Mouse (Mus musculus): ENCODE measurements at regions not wholly inside any gene's neighbourhood (a gene's known extent, or its start where the extent isn't known, plus 50 kb on each side); places are given as distances from the start of the nearest gene placed in this dataset.
"Not testable (repeated sequence)": the region's sequence is repeated elsewhere in the genome, so short reads cannot be mapped to it uniquely, and the experiment has no call there.

DNA sequence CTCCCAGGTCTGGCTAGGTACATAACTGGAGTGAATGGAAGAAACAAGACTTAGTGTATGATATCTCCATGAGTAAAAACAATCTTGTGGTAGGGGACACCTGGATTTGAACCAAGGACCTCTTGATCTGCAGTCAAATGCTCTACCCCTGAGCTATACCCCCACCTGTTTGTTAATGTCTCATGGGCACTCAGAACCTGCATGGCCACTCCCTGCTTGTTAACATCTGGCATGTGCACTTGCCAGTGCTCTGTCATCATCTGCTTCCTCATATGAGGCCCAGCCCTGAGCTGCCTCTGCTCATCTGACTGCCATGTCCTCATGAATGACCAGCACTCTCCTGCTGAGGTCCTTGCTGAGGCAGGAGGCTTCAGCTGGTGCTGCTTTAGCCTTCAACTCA, 142.4 kb upstream of the Krba1 start:
- not testable (repeated sequence) for TF ChIP-seq POLR2A (IDR thresholded peaks at IDR 0.05; ENCODE audit: control insufficient read depth in 1 of 2, insufficient read depth in 1 of 2, low read depth in 1 of 2, low read length in 2 of 2, poor library complexity in 1 of 2); EP300 (IDR thresholded peaks at IDR 0.05; ENCODE audit: low read depth in 1 of 2, low read length in 2 of 2); MAFK (IDR thresholded peaks at IDR 0.05; ENCODE audit: borderline replicate concordance, low read depth, low read length); ZNF384 (IDR thresholded peaks at IDR 0.05; ENCODE audit: low read depth, low read length); CTCF (IDR thresholded peaks at IDR 0.05 in 2 of 3, conservative IDR thresholded peaks at IDR 0.05 in 1 of 3; ENCODE audit: control insufficient read depth in 1 of 3, insufficient read depth in 1 of 3, low read depth in 2 of 3, low read length in 3 of 3, poor library complexity in 1 of 3, severe bottlenecking in 1 of 3); MAX (IDR thresholded peaks at IDR 0.05; ENCODE audit: low read length); GABPA (IDR thresholded peaks at IDR 0.05; ENCODE audit: low read depth, low read length); KAT2A (conservative IDR thresholded peaks at IDR 0.05; ENCODE audit: low read depth, low read length); NRF1 (IDR thresholded peaks at IDR 0.05; ENCODE audit: insufficient read depth, low read depth, low read length, poor library complexity, severe bottlenecking); TCF12 (IDR thresholded peaks at IDR 0.05; ENCODE audit: low read depth, low read length); USF2 (IDR thresholded peaks at IDR 0.05; ENCODE audit: borderline replicate concordance in 1 of 2, insufficient read depth in 1 of 2, low read depth in 1 of 2, low read length in 2 of 2); MEF2A (IDR thresholded peaks at IDR 0.05; ENCODE audit: extremely low read depth, insufficient replicate concordance, low read depth, low read length, poor library complexity, severe bottlenecking)
